Mouse (Mus musculus) CH12.LX (cell line): ENCODE data around the gene Klf3. TPM values are rescaled to one million over a fixed set of nuclear protein-coding genes. Genes with fewer than 3 reads are reported as not detected.

Experiments
- DNase-seq: peaks from one replicate; pipeline ENCODE4 v3.0.0-alpha.2; 2013; ENCODE audit errors: extremely low read depth
- H3K27ac ChIP-seq: 2 replicates; pipeline ENCODE4 v1.5.1; 2012; ENCODE audit warnings: low read depth, mild to moderate bottlenecking, control low read depth, moderate library complexity; ENCODE audit not compliant: insufficient read depth
- H3K27me3 ChIP-seq: replicated peaks from 2 replicates; pipeline ENCODE3; 2012; ENCODE audit warnings: inconsistent platforms
- H3K36me3 ChIP-seq, 2 experiments: replicated peaks in 1 of 2; 2 replicates each; pipeline versions ENCODE3 to v1.6.1; 2012; ENCODE audit warnings: inconsistent platforms in 1 of 2, low read length in 1 of 2, mild to moderate bottlenecking in 1 of 2, mixed read lengths in 1 of 2, moderate library complexity in 1 of 2; ENCODE audit not compliant: control insufficient read depth in 1 of 2, insufficient read depth in 1 of 2
- H3K4me1 ChIP-seq, 2 experiments: 2 replicates each; pipeline ENCODE4 v1.6.1; 2012; ENCODE audit warnings: inconsistent platforms in 1 of 2, moderate library complexity in 1 of 2; ENCODE audit not compliant: insufficient read depth in 2 of 2, control insufficient read depth in 1 of 2
- H3K4me2 ChIP-seq: 2 replicates; pipeline ENCODE4 v1.6.1; 2012; ENCODE audit warnings: low read depth, mild to moderate bottlenecking, control low read depth; ENCODE audit not compliant: poor library complexity, insufficient read depth, severe bottlenecking
- H3K4me3 ChIP-seq, 3 experiments: fragments of 150-350 bp in 1 of 3; sonication (generic) in 1 of 3; replicated peaks in 1 of 3; 2 replicates each; pipeline versions ENCODE3 to v1.5.1; 2011 to 2012; ENCODE audit warnings: low read depth in 2 of 3, low read length in 2 of 3, mild to moderate bottlenecking in 2 of 3, moderate library complexity in 2 of 3, control low read depth in 1 of 3, improper control_type of control experiment in 1 of 3, inconsistent platforms in 1 of 3, mixed read lengths in 1 of 3; ENCODE audit not compliant: poor library complexity in 1 of 3
- H3K79me2 ChIP-seq: replicated peaks from 2 replicates; pipeline ENCODE4 v1.6.1; 2012; ENCODE audit warnings: mild to moderate bottlenecking, moderate library complexity; ENCODE audit not compliant: control insufficient read depth, poor library complexity, insufficient read depth, severe bottlenecking; ENCODE audit errors: extremely low read depth
- H3K9ac ChIP-seq: 2 replicates; pipeline ENCODE4 v1.6.1; 2012; ENCODE audit warnings: low read depth, mild to moderate bottlenecking, control low read depth, moderate library complexity; ENCODE audit not compliant: insufficient read depth
- H3K9me3 ChIP-seq: replicated peaks from 2 replicates; pipeline ENCODE3; 2012; ENCODE audit warnings: low read length, inconsistent platforms, mixed read lengths
- CHD1 ChIP-seq: IDR thresholded peaks from 2 replicates; pipeline ENCODE4 v1.6.1; 2012; ENCODE audit warnings: low read depth, low read length, improper control_type of control experiment, inconsistent platforms
- CHD2 ChIP-seq: IDR thresholded peaks from 2 replicates; pipeline ENCODE4 v1.6.1; 2011; ENCODE audit warnings: low read length, improper control_type of control experiment
- CTCF ChIP-seq, 2 experiments: IDR thresholded peaks in 1 of 2; conservative IDR thresholded peaks in 1 of 2; 2 replicates each; pipeline ENCODE4 v1.5.1; 2011 to 2012; ENCODE audit warnings: low read depth in 2 of 2, low read length in 2 of 2, improper control_type of control experiment in 1 of 2, inconsistent platforms in 1 of 2, mild to moderate bottlenecking in 1 of 2, moderate library complexity in 1 of 2
- ELF1 ChIP-seq: IDR thresholded peaks from 2 replicates; pipeline ENCODE4 v1.6.1; 2014; ENCODE audit warnings: low read depth, mild to moderate bottlenecking, inconsistent platforms, low read length, improper control_type of control experiment
- EP300 ChIP-seq: IDR thresholded peaks from 2 replicates; pipeline ENCODE4 v1.6.1; 2011; ENCODE audit warnings: low read length, improper control_type of control experiment
- GABPA ChIP-seq: IDR thresholded peaks from 2 replicates; pipeline ENCODE4 v1.6.1; 2012; ENCODE audit warnings: low read depth, low read length, improper control_type of control experiment, inconsistent platforms; ENCODE audit not compliant: insufficient replicate concordance
- HCFC1 ChIP-seq: IDR thresholded peaks from 2 replicates; pipeline ENCODE4 v1.6.1; 2012; ENCODE audit warnings: low read depth, mild to moderate bottlenecking, inconsistent platforms, low read length, improper control_type of control experiment
- JUN ChIP-seq: IDR thresholded peaks from 2 replicates; pipeline ENCODE4 v1.6.1; 2011; ENCODE audit warnings: low read depth, mild to moderate bottlenecking, low read length, improper control_type of control experiment, moderate library complexity; ENCODE audit not compliant: insufficient read depth
- JUND ChIP-seq: conservative IDR thresholded peaks from 2 replicates; pipeline ENCODE4 v1.6.1; 2011; ENCODE audit warnings: low read depth, low read length, improper control_type of control experiment
- KAT2A ChIP-seq: IDR thresholded peaks from 2 replicates; pipeline ENCODE4 v1.6.1; 2012; ENCODE audit warnings: low read length, improper control_type of control experiment, inconsistent platforms; ENCODE audit not compliant: insufficient replicate concordance
- MAFK ChIP-seq: IDR thresholded peaks from 2 replicates; pipeline ENCODE4 v1.6.1; 2011; ENCODE audit warnings: low read length, improper control_type of control experiment; ENCODE audit not compliant: insufficient replicate concordance
- MAX ChIP-seq: IDR thresholded peaks from 2 replicates; pipeline ENCODE4 v1.6.1; 2011; ENCODE audit warnings: low read length, improper control_type of control experiment
- MAZ ChIP-seq: IDR thresholded peaks from 2 replicates; pipeline ENCODE4 v1.6.1; 2012; ENCODE audit warnings: low read depth, mild to moderate bottlenecking, inconsistent platforms, low read length, improper control_type of control experiment, moderate library complexity
- MEF2A ChIP-seq: IDR thresholded peaks from 2 replicates; pipeline ENCODE4 v1.6.1; 2014; ENCODE audit warnings: low read depth, mild to moderate bottlenecking, inconsistent platforms, low read length, improper control_type of control experiment, borderline replicate concordance
- MXI1 ChIP-seq: IDR thresholded peaks from 2 replicates; pipeline ENCODE4 v1.6.1; 2011; ENCODE audit warnings: mild to moderate bottlenecking, low read depth, low read length, improper control_type of control experiment
- MYC ChIP-seq: IDR thresholded peaks from 2 replicates; pipeline ENCODE4 v1.6.1; 2011; ENCODE audit warnings: low read depth, mild to moderate bottlenecking, improper control_type of control experiment, low read length
- NELFE ChIP-seq: IDR thresholded peaks from 2 replicates; pipeline ENCODE4 v1.6.1; 2011; ENCODE audit warnings: low read depth, low read length, improper control_type of control experiment
- NRF1 ChIP-seq: IDR thresholded peaks from 2 replicates; pipeline ENCODE4 v1.6.1; 2014; ENCODE audit warnings: low read depth, mild to moderate bottlenecking, inconsistent platforms, low read length, improper control_type of control experiment, moderate library complexity
- POLR2A ChIP-seq: IDR thresholded peaks from 2 replicates; pipeline ENCODE4 v1.6.1; 2011; ENCODE audit warnings: low read depth, mild to moderate bottlenecking, improper control_type of control experiment, low read length
- POLR2AphosphoS2 ChIP-seq: IDR thresholded peaks from 2 replicates; pipeline ENCODE4 v1.6.1; 2011; ENCODE audit warnings: low read depth, low read length, improper control_type of control experiment
- RAD21 ChIP-seq: IDR thresholded peaks from 2 replicates; pipeline ENCODE4 v1.6.1; 2011; ENCODE audit warnings: low read depth, mild to moderate bottlenecking, low read length, improper control_type of control experiment, moderate library complexity
- RCOR1 ChIP-seq: conservative IDR thresholded peaks from 2 replicates; pipeline ENCODE4 v1.6.1; 2012; ENCODE audit warnings: low read depth, mild to moderate bottlenecking, inconsistent platforms, low read length, improper control_type of control experiment
- SIN3A ChIP-seq: IDR thresholded peaks from 2 replicates; pipeline ENCODE4 v1.6.1; 2012; ENCODE audit warnings: low read length, improper control_type of control experiment, inconsistent platforms
- SMC3 ChIP-seq: IDR thresholded peaks from 2 replicates; pipeline ENCODE4 v1.6.1; 2011; ENCODE audit warnings: low read depth, low read length, improper control_type of control experiment
- TBP ChIP-seq: conservative IDR thresholded peaks from 2 replicates; pipeline ENCODE4 v1.6.1; 2011; ENCODE audit warnings: low read depth, low read length, improper control_type of control experiment
- TCF12 ChIP-seq: IDR thresholded peaks from 2 replicates; pipeline ENCODE4 v1.6.1; 2014; ENCODE audit warnings: low read depth, mild to moderate bottlenecking, inconsistent platforms, low read length, improper control_type of control experiment
- UBTF ChIP-seq: IDR thresholded peaks from 2 replicates; pipeline ENCODE4 v1.6.1; 2012; ENCODE audit warnings: low read depth, mild to moderate bottlenecking, inconsistent platforms, low read length, improper control_type of control experiment, moderate library complexity
- USF1 ChIP-seq: IDR thresholded peaks from 2 replicates; pipeline ENCODE4 v1.6.1; 2014; ENCODE audit warnings: low read depth, mild to moderate bottlenecking, inconsistent platforms, low read length, improper control_type of control experiment
- USF2 ChIP-seq: conservative IDR thresholded peaks from 2 replicates; pipeline ENCODE4 v1.6.1; 2011; ENCODE audit warnings: low read depth, low read length, improper control_type of control experiment
- ZC3H11A ChIP-seq: IDR thresholded peaks from 2 replicates; pipeline ENCODE4 v1.6.1; 2012; ENCODE audit warnings: low read depth, mild to moderate bottlenecking, inconsistent platforms, low read length, improper control_type of control experiment
- ZKSCAN1 ChIP-seq: IDR thresholded peaks from 2 replicates; pipeline ENCODE4 v1.6.1; 2012; ENCODE audit warnings: low read depth, inconsistent platforms, low read length, improper control_type of control experiment, borderline replicate concordance
- ZMIZ1 ChIP-seq: IDR thresholded peaks from 2 replicates; pipeline ENCODE4 v1.6.1; 2012; ENCODE audit warnings: low read depth, mild to moderate bottlenecking, inconsistent platforms, low read length, improper control_type of control experiment
- ZNF384 ChIP-seq: IDR thresholded peaks from 2 replicates; pipeline ENCODE4 v1.6.1; 2012; ENCODE audit warnings: low read depth, low read length, improper control_type of control experiment, inconsistent platforms
- dilution Hi-C: fragments of 300-500 bp; cut with MboI; formaldehyde crosslinking; loops from 2 replicates; pipeline ENCODE4 v1.14.3; 2020; ENCODE audit warnings: low sequenced_read_pairs; ENCODE audit not compliant: extremely low pct_unique_long_range_greater_than_20kb, extremely low pct_ligation_motif_present
- in situ Hi-C: fragments of 300-500 bp; cut with MboI; formaldehyde crosslinking; loops from 3 replicates; pipeline ENCODE4 v1.14.3; 2019; ENCODE audit warnings: low sequenced_read_pairs, low pct_ligation_motif_present, low pct_unique_long_range_greater_than_20kb, mixed read lengths
- polyA plus RNA-seq: library from polyadenylated mRNA; unstranded; fragments of >175 nt; gene quantifications from 2 replicates; pipeline ENCODE4 v1.2.1, GENCODE M21; 2012; ENCODE audit warnings: low read depth; ENCODE audit not compliant: insufficient read length
- total RNA-seq, 2 experiments: library from RNA; depleted of rRNA; stranded (reverse); fragments of 300-350 nt in 1 of 2; fragments of >200 nt in 1 of 2; gene quantifications; 2 replicates each; pipeline ENCODE4 v1.2.3; 2012 to 2014

The Klf3 gene
- total and polyA plus RNA-seq, 3 experiments = 0.40 to 4.4 (median 0.64) TPM

- no peak overlapping the region for H3K4me3 ChIP-seq
- no peak overlapping the region for H3K9ac ChIP-seq
- peaks cover 0 to 10% of the 10 kb centered on the region in 2 experiments; a peak in 2 of 4 replicates for H3K4me1 ChIP-seq
- H3K27me3 ChIP-seq = no peaks in the 10 kb centered on the region
- in situ Hi-C loops = loop anchor here (5.0 to 10.0 kb wide), 2 partner anchors 44 to 368 kb away; no protein-coding TSS in a partner anchor
- peaks cover 4% of the 10 kb centered on the region for H3K9me3 ChIP-seq
- no peak overlapping the region for H3K27ac ChIP-seq
- TF ChIP-seq KAT2A (no peak), MAZ (no peak), UBTF (no peak), MXI1 (no peak), JUND (no peak), ZMIZ1 (no peak), MAX (no peak), CHD2 (no peak), ZC3H11A (peak; percentile 47; the same call in 1 of the 2 replicates), MAFK (no peak), TBP (no peak), MEF2A (no peak), ZKSCAN1 (no peak), JUN (no peak), USF1 (no peak), RCOR1 (no peak), USF2 (no peak), MYC (no peak), NRF1 (no peak), CTCF (conservative IDR thresholded peaks at IDR 0.05 in 1 of 2, IDR thresholded peaks at IDR 0.05 in 1 of 2; ENCODE audit: low read depth in 2 of 2, low read length in 2 of 2) (peak in 1 of 2 experiments; percentile 73; a peak in 2 of 4 replicates), POLR2A (no peak), ZNF384 (peak; percentile 92), CHD1 (no peak), EP300 (no peak), RAD21 (peak; percentile 76), NELFE (no peak), HCFC1 (no peak), SIN3A (no peak), TCF12 (no peak), GABPA (no peak), ELF1 (no peak), SMC3 (peak; percentile 66), POLR2AphosphoS2 (no peak)
- TF ChIP-seq, all 38 proteins: peak for 5
- no peaks in the 10 kb centered on the region for H3K36me3 ChIP-seq
- H3K4me2 ChIP-seq = no peak overlapping the region
- DNase-seq = peak; percentile 48
- H3K79me2 ChIP-seq = no peaks in the 10 kb centered on the region
- dilution Hi-C loops = no loop called here
Observed at GRCm38 (mm10) chr5:64866331-64867050, 63.3 kb downstream of the Klf3 start.
